Mouse (Mus musculus) lung, embryonic 14.5 days (tissue): ENCODE results near the gene Tub. TPM values are rescaled to one million over a fixed set of nuclear protein-coding genes. Genes with fewer than 3 reads are reported as not detected.

ENCODE experiments used
- ATAC-seq: fragments of 200-750 bp; cut with Nextera tagmentation; 2 replicates; pipeline ENCODE4 v1.8.0; 2017; ENCODE audit warnings: mild to moderate bottlenecking, moderate TSS enrichment, moderate library complexity; ENCODE audit not compliant: insufficient read depth
- DNase-seq: peaks from one replicate; pipeline ENCODE4 v3.0.0-alpha.2; 2015
- H3K27ac ChIP-seq: fragments of 300-500 bp; sonication (generic); 2 replicates; pipeline ENCODE4 v1.5.1; 2014; ENCODE audit warnings: low read depth, mild to moderate bottlenecking, moderate library complexity
- H3K27me3 ChIP-seq: fragments of 300-500 bp; sonication (generic); 2 replicates; pipeline ENCODE4 v1.6.1; 2014; ENCODE audit warnings: low read length, control low read depth; ENCODE audit not compliant: insufficient read depth
- H3K36me3 ChIP-seq: fragments of 300-500 bp; sonication (generic); 2 replicates; pipeline ENCODE4 v1.6.1; 2014; ENCODE audit warnings: control low read depth; ENCODE audit not compliant: insufficient read depth
- H3K4me1 ChIP-seq: fragments of 300-500 bp; sonication (generic); 2 replicates; pipeline ENCODE4 v1.6.1; 2014; ENCODE audit warnings: antibody characterized with exemption, control low read depth; ENCODE audit not compliant: insufficient read depth
- H3K4me2 ChIP-seq: fragments of 300-500 bp; sonication (generic); 2 replicates; pipeline ENCODE4 v1.6.1; 2014; ENCODE audit warnings: mild to moderate bottlenecking
- H3K4me3 ChIP-seq: fragments of 300-500 bp; sonication (generic); 2 replicates; pipeline ENCODE4 v1.5.1; 2014; ENCODE audit warnings: low read depth, low read length
- H3K9ac ChIP-seq: fragments of 300-500 bp; sonication (generic); 2 replicates; pipeline ENCODE4 v1.6.1; 2014
- H3K9me3 ChIP-seq: fragments of 300-500 bp; sonication (generic); 2 replicates; pipeline ENCODE4 v1.6.1; 2016; ENCODE audit warnings: low read depth, low read length, control low read depth
- CTCF ChIP-seq: IDR thresholded peaks from 2 replicates; pipeline ENCODE4 v1.5.1; 2016; ENCODE audit warnings: antibody characterized with exemption, low read depth
- WGBS: fragments of 180-500 bp; shearing (Covaris S2); extraction: QIAGEN DNeasy Blood & Tissue Kit; methylation state at CpG from one replicate; pipeline ENCODE4 v1.1.7; 2014; 5-methylcytosine and 5-hydroxymethylcytosine counted together
- polyA plus RNA-seq: library from polyadenylated mRNA; unstranded; fragments of >200 nt; fragmentation: Nextera tagmentation; extraction: Ambion mirVana; gene quantifications from 2 replicates; pipeline ENCODE4 v1.2.1, GENCODE M21; 2014

The Tub gene
- polyA plus RNA-seq, 1 experiment from 2014 or later, result 2.0 TPM

GRCm38 (mm10) chr7:109031331-109031730 is 81.2 kb downstream of the Tub start:
- Histone ChIP-seq H3K4me3 (no peak overlapping the region), H3K9me3 (no peaks in the 10 kb centered on the region), H3K4me2 (no peak overlapping the region), H3K4me1 (no peaks in the 10 kb centered on the region), H3K27me3 (no peaks in the 10 kb centered on the region), H3K9ac (no peak overlapping the region), H3K36me3 (no peaks in the 10 kb centered on the region), H3K27ac (no peak overlapping the region)
- no peak for ATAC-seq
- DNase-seq, result no peak
- TF ChIP-seq CTCF, result no peak
- WGBS, result 76% methylated on average over 3 of the region's 3 CpGs

GRCm38 (mm10) chr7:109032054-109032453 is 81.9 kb downstream of the Tub start:
- TF ChIP-seq CTCF, result peak; percentile 32; the same call in 1 of the 2 replicates
- H3K27ac ChIP-seq, result no peak overlapping the region
- no peaks in the 10 kb centered on the region for H3K36me3 ChIP-seq
- 63% methylated on average over 2 of the region's 2 CpGs for WGBS
- no peak for DNase-seq
- H3K9me3 ChIP-seq, result no peaks in the 10 kb centered on the region
- H3K4me2 ChIP-seq, result no peak overlapping the region
- no peak for ATAC-seq
- H3K4me1 ChIP-seq, result no peaks in the 10 kb centered on the region
- H3K4me3 ChIP-seq, result no peak overlapping the region
- H3K9ac ChIP-seq, result no peak overlapping the region
- no peaks in the 10 kb centered on the region for H3K27me3 ChIP-seq

GRCm38 (mm10) chr7:109038121-109038735 is 88.1 kb downstream of the Tub start:
- ATAC-seq, result no peak
- Histone ChIP-seq H3K4me3 (no peak overlapping the region), H3K9ac (no peak overlapping the region), H3K27ac (no peak overlapping the region), H3K36me3 (no peaks in the 10 kb centered on the region), H3K4me2 (no peak overlapping the region), H3K4me1 (no peaks in the 10 kb centered on the region), H3K27me3 (no peaks in the 10 kb centered on the region), H3K9me3 (no peaks in the 10 kb centered on the region)
- WGBS, result 74% methylated on average over 8 of the region's 8 CpGs
- no peak for DNase-seq
- no peak for TF ChIP-seq CTCF

- no peak for TF ChIP-seq CTCF
- no peak overlapping the region for H3K4me3 ChIP-seq
- 18% methylated on average over 1 of the region's 1 CpGs for WGBS
- DNase-seq (no peak), ATAC-seq (no peak)
- H3K27me3 ChIP-seq, result no peaks in the 10 kb centered on the region
- H3K4me2 ChIP-seq, result no peak overlapping the region
- no peak overlapping the region for H3K9ac ChIP-seq
- H3K4me1 ChIP-seq, result no peaks in the 10 kb centered on the region
- H3K36me3 ChIP-seq, result no peaks in the 10 kb centered on the region
- no peaks in the 10 kb centered on the region for H3K9me3 ChIP-seq
- no peak overlapping the region for H3K27ac ChIP-seq
Measured at GRCm38 (mm10) chr7:109038987-109039386, 88.8 kb downstream of the Tub start.

GRCm38 (mm10) chr7:109039445-109039844 is 89.3 kb downstream of the Tub start:
- Histone ChIP-seq H3K27me3 (no peaks in the 10 kb centered on the region), H3K27ac (no peak overlapping the region), H3K9me3 (no peaks in the 10 kb centered on the region), H3K4me2 (no peak overlapping the region), H3K36me3 (no peaks in the 10 kb centered on the region), H3K4me3 (no peak overlapping the region), H3K9ac (no peak overlapping the region), H3K4me1 (no peaks in the 10 kb centered on the region)
- ATAC-seq (no peak), DNase-seq (no peak)
- no peak for TF ChIP-seq CTCF
- 83% methylated on average over 5 of the region's 5 CpGs for WGBS

- Histone ChIP-seq H3K4me1 (no peaks in the 10 kb centered on the region), H3K9me3 (no peaks in the 10 kb centered on the region), H3K9ac (no peak overlapping the region), H3K4me2 (no peak overlapping the region), H3K27ac (no peak overlapping the region), H3K36me3 (no peaks in the 10 kb centered on the region), H3K4me3 (no peak overlapping the region), H3K27me3 (no peaks in the 10 kb centered on the region)
- DNase-seq (no peak), ATAC-seq (no peak)
- no peak for TF ChIP-seq CTCF
- 94% methylated on average over 2 of the region's 2 CpGs for WGBS
Measured at GRCm38 (mm10) chr7:109045876-109046275, 95.7 kb downstream of the Tub start.

GRCm38 (mm10) chr7:109050831-109051230 is 100.7 kb downstream of the Tub start:
- ATAC-seq, result no peak
- H3K9me3 ChIP-seq, result no peaks in the 10 kb centered on the region
- H3K4me1 ChIP-seq, result no peaks in the 10 kb centered on the region
- no peak overlapping the region for H3K27ac ChIP-seq
- DNase-seq, result no peak
- no peaks in the 10 kb centered on the region for H3K36me3 ChIP-seq
- no peak for TF ChIP-seq CTCF
- H3K4me2 ChIP-seq, result no peak overlapping the region
- H3K9ac ChIP-seq, result no peak overlapping the region
- H3K27me3 ChIP-seq, result no peaks in the 10 kb centered on the region
- no peak overlapping the region for H3K4me3 ChIP-seq
- 76% methylated on average over 1 of the region's 1 CpGs for WGBS

- Histone ChIP-seq H3K9ac (no peak overlapping the region), H3K4me1 (no peaks in the 10 kb centered on the region), H3K36me3 (no peaks in the 10 kb centered on the region), H3K9me3 (no peaks in the 10 kb centered on the region), H3K27me3 (no peaks in the 10 kb centered on the region), H3K4me3 (no peak overlapping the region), H3K4me2 (no peak overlapping the region), H3K27ac (no peak overlapping the region)
- 77% methylated on average over 4 of the region's 4 CpGs for WGBS
- TF ChIP-seq CTCF, result no peak
- ATAC-seq, result no peak
- DNase-seq, result no peak
Measured at GRCm38 (mm10) chr7:109059536-109059935, 109.4 kb downstream of the Tub start.
